Mouse (Mus musculus) gastrocnemius, adult 2 months (tissue): ENCODE data around the gene Plekha4. TPM values are rescaled to one million over a fixed set of nuclear protein-coding genes. Genes with fewer than 3 reads are reported as not detected.

Source experiments
- DNase-seq: peaks from one replicate; pipeline ENCODE4 v3.0.0; 2022
- H3K27ac ChIP-seq: fragments of 200-600 bp; 2 replicates; pipeline ENCODE4 v1.8.1; 2022; ENCODE audit warnings: mild to moderate bottlenecking
- H3K4me3 ChIP-seq: fragments of 200-600 bp; 2 replicates; pipeline ENCODE4 v1.8.1; 2022; ENCODE audit warnings: mild to moderate bottlenecking, moderate library complexity
- CTCF ChIP-seq: fragments of 200-600 bp; IDR thresholded peaks from 2 replicates; pipeline ENCODE4 v1.8.1; 2022; ENCODE audit warnings: antibody characterized with exemption, mild to moderate bottlenecking, moderate library complexity
- intact Hi-C: fragments of 180-260 bp; cut with DNase I; formaldehyde crosslinking; loops from one replicate; pipeline ENCODE4 v1.15.1; 2025
- total RNA-seq, 2 experiments: library from RNA; stranded (reverse); gene quantifications; 2 replicates each; pipeline ENCODE4 v1.2.3; 2021

The Plekha4 gene
- total RNA-seq, 2 experiments from 2014 or later, result 3.4 to 3.5 TPM

GRCm38 (mm10) chr7:45570103-45570741, 44.1 kb downstream of the Plekha4 start, which contains the start of gene Bcat2:
TSS of gene Bcat2 (plus strand) at chr7:45570153.
- H3K27ac ChIP-seq, result peak within 1 kb of the TSS; percentile 96
- peak within 1 kb of the TSS; percentile 92 for H3K4me3 ChIP-seq
- no peak for TF ChIP-seq CTCF
- DNase-seq, result peak; percentile 90
- intact Hi-C loops, result no loop called here

GRCm38 (mm10) chr7:45571966-45572365, 45.8 kb downstream of the Plekha4 start:
- Histone ChIP-seq H3K4me3 (no peak overlapping the region; the same call in 1 of the 2 replicates), H3K27ac (peak overlapping the region; percentile 96)
- intact Hi-C loops, result no loop called here
- DNase-seq, result no peak
- TF ChIP-seq CTCF, result no peak

GRCm38 (mm10) chr7:45573954-45574353, 47.8 kb downstream of the Plekha4 start:
- Histone ChIP-seq H3K4me3 (no peak overlapping the region), H3K27ac (no peak overlapping the region)
- TF ChIP-seq CTCF, result no peak
- DNase-seq, result peak; percentile 8
- intact Hi-C loops, result no loop called here

- DNase-seq, result no peak
- no peak overlapping the region for H3K27ac ChIP-seq
- H3K4me3 ChIP-seq, result no peak overlapping the region
- intact Hi-C loops, result no loop called here
- no peak for TF ChIP-seq CTCF
Measured at GRCm38 (mm10) chr7:45574472-45575379, 48.6 kb downstream of the Plekha4 start.

GRCm38 (mm10) chr7:45585923-45586322, 59.8 kb downstream of the Plekha4 start:
- DNase-seq, result no peak
- TF ChIP-seq CTCF, result no peak
- intact Hi-C loops, result no loop called here
- H3K4me3 ChIP-seq, result no peak overlapping the region
- H3K27ac ChIP-seq, result no peak overlapping the region

- no peak for DNase-seq
- intact Hi-C loops, result loop anchor here (2.0 kb wide), 1 partner anchor 19 kb away; no protein-coding TSS in a partner anchor
- no peak for TF ChIP-seq CTCF
- H3K27ac ChIP-seq, result no peak overlapping the region
- no peak overlapping the region for H3K4me3 ChIP-seq
Measured at GRCm38 (mm10) chr7:45587631-45588592, 61.8 kb downstream of the Plekha4 start.

- H3K4me3 ChIP-seq, result peak overlapping the region; percentile 64
Measured at GRCm38 (mm10) chr7:45589173-45589572, 63.0 kb downstream of the Plekha4 start.

GRCm38 (mm10) chr7:45589898-45590297, 63.8 kb downstream of the Plekha4 start:
- no peak for TF ChIP-seq CTCF
- intact Hi-C loops, result loop anchor here (2.0 kb wide), 2 partner anchors 21 to 33 kb away; no protein-coding TSS in a partner anchor
- no peak for DNase-seq
- H3K4me3 ChIP-seq, result no peak overlapping the region
- H3K27ac ChIP-seq, result peak overlapping the region; percentile 76

More at GRCm38 (mm10) chr7:45589173-45589572, 63.0 kb downstream of the Plekha4 start:
- TF ChIP-seq CTCF, result peak; percentile 90
- peak; percentile 96 for DNase-seq
- intact Hi-C loops, result loop anchor here (2.0 kb wide), 1 partner anchor 20 kb away; no protein-coding TSS in a partner anchor
- H3K27ac ChIP-seq, result peak overlapping the region; percentile 76

GRCm38 (mm10) chr7:45590874-45591273, 64.7 kb downstream of the Plekha4 start:
- Histone ChIP-seq H3K27ac (peak overlapping the region; percentile 76), H3K4me3 (no peak overlapping the region)
- peak; percentile 54 for TF ChIP-seq CTCF
- no peak for DNase-seq
- intact Hi-C loops, result loop anchor here (2.0 kb wide), 1 partner anchor 34 kb away; no protein-coding TSS in a partner anchor

GRCm38 (mm10) chr7:45591880-45592279, 65.8 kb downstream of the Plekha4 start:
- DNase-seq, result no peak
- peak overlapping the region; percentile 77 for H3K27ac ChIP-seq
- H3K4me3 ChIP-seq, result no peak overlapping the region
- intact Hi-C loops, result loop anchor here (2.0 kb wide), 2 partner anchors 35 to 117 kb away; no protein-coding TSS in a partner anchor
- no peak for TF ChIP-seq CTCF

GRCm38 (mm10) chr7:45593118-45593815, 67.1 kb downstream of the Plekha4 start:
- peak; percentile 85 for DNase-seq
- Histone ChIP-seq H3K27ac (peak overlapping the region; percentile 77), H3K4me3 (peak overlapping the region; percentile 31)
- no peak; the same call in 1 of the 2 replicates for TF ChIP-seq CTCF
- intact Hi-C loops, result loop anchor here (2.0 kb wide), 1 partner anchor 118 kb away; no protein-coding TSS in a partner anchor
